Mouse (Mus musculus) MEL (cell line): Measurements from ENCODE around the gene Mapre3. TPM values are rescaled to one million over a fixed set of nuclear protein-coding genes. Genes with fewer than 3 reads are reported as not detected.

Source experiments
- DNase-seq: peaks from one replicate; pipeline ENCODE4 v3.0.0; 2011; ENCODE audit warnings: low read depth, low spot score
- H3K27ac ChIP-seq: 2 replicates; pipeline ENCODE4 v1.5.1; 2012; ENCODE audit warnings: low read depth, mild to moderate bottlenecking, control low read depth, low read length, moderate library complexity; ENCODE audit not compliant: control insufficient read depth
- H3K27me3 ChIP-seq, 2 experiments: fragments of 150-350 bp in 1 of 2; sonication (generic) in 1 of 2; 2 replicates each; pipeline ENCODE4 v1.6.1; 2012; ENCODE audit warnings: low read length in 2 of 2, mild to moderate bottlenecking in 2 of 2, improper control_type of control experiment in 1 of 2, moderate library complexity in 1 of 2; ENCODE audit not compliant: insufficient read depth in 2 of 2, control insufficient read depth in 1 of 2
- H3K36me3 ChIP-seq, 2 experiments: 2 replicates each; pipeline ENCODE4 v1.6.1; 2012 to 2014; ENCODE audit warnings: low read length in 2 of 2, improper control_type of control experiment in 1 of 2, inconsistent platforms in 1 of 2, mild to moderate bottlenecking in 1 of 2; ENCODE audit not compliant: insufficient read depth in 2 of 2, control insufficient read depth in 1 of 2
- H3K4me1 ChIP-seq, 2 experiments: fragments of 150-350 bp in 1 of 2; sonication (generic) in 1 of 2; 2 replicates each; pipeline ENCODE4 v1.6.1; 2012; ENCODE audit warnings: low read length in 2 of 2, improper control_type of control experiment in 1 of 2, mild to moderate bottlenecking in 1 of 2; ENCODE audit not compliant: insufficient read depth in 2 of 2, control insufficient read depth in 1 of 2
- H3K4me3 ChIP-seq, 2 experiments: fragments of 150-350 bp in 1 of 2; sonication (generic) in 1 of 2; 2 replicates each; pipeline ENCODE4 v1.5.1; 2012; ENCODE audit warnings: low read depth in 2 of 2, low read length in 2 of 2, mild to moderate bottlenecking in 2 of 2, moderate library complexity in 2 of 2, control low read depth in 1 of 2, improper control_type of control experiment in 1 of 2; ENCODE audit not compliant: control insufficient read depth in 1 of 2, insufficient read depth in 1 of 2
- H3K79me2 ChIP-seq: 2 replicates; pipeline ENCODE4 v1.6.1; 2012; ENCODE audit warnings: mild to moderate bottlenecking, low read length, moderate library complexity; ENCODE audit not compliant: control insufficient read depth, poor library complexity, insufficient read depth
- H3K9ac ChIP-seq: 2 replicates; pipeline ENCODE4 v1.6.1; 2012; ENCODE audit warnings: low read depth, mild to moderate bottlenecking, control low read depth, low read length, moderate library complexity; ENCODE audit not compliant: control insufficient read depth, poor library complexity, severe bottlenecking
- H3K9me3 ChIP-seq: fragments of 150-350 bp; sonication (generic); replicated peaks from 2 replicates; pipeline ENCODE4 v1.6.1; 2012; ENCODE audit warnings: mild to moderate bottlenecking, low read length, improper control_type of control experiment, moderate library complexity; ENCODE audit not compliant: insufficient read depth
- BHLHE40 ChIP-seq: IDR thresholded peaks from 2 replicates; pipeline ENCODE4 v1.6.1; 2012; ENCODE audit warnings: low read depth, mild to moderate bottlenecking, inconsistent platforms, low read length, improper control_type of control experiment, borderline replicate concordance
- CHD1 ChIP-seq: IDR thresholded peaks from 2 replicates; pipeline ENCODE4 v1.6.1; 2012; ENCODE audit warnings: low read depth, mild to moderate bottlenecking, inconsistent platforms, low read length, improper control_type of control experiment
- ELF1 ChIP-seq: IDR thresholded peaks from 2 replicates; pipeline ENCODE4 v1.6.1; 2014; ENCODE audit warnings: low read depth, mild to moderate bottlenecking, inconsistent platforms, low read length, improper control_type of control experiment, moderate library complexity
- EP300 ChIP-seq, 2 experiments: IDR thresholded peaks; 2 replicates each; pipeline ENCODE4 v1.6.1; 2011; ENCODE audit warnings: improper control_type of control experiment in 2 of 2, low read length in 2 of 2, low read depth in 1 of 2, mild to moderate bottlenecking in 1 of 2
- ETS1 ChIP-seq: IDR thresholded peaks from 2 replicates; pipeline ENCODE4 v1.6.1; 2012; ENCODE audit warnings: low read depth, mild to moderate bottlenecking, inconsistent platforms, low read length, improper control_type of control experiment, moderate library complexity
- GABPA ChIP-seq: IDR thresholded peaks from 2 replicates; pipeline ENCODE4 v1.6.1; 2012; ENCODE audit warnings: low read depth, mild to moderate bottlenecking, inconsistent platforms, low read length, improper control_type of control experiment, moderate library complexity
- GATA1 ChIP-seq: IDR thresholded peaks from 2 replicates; pipeline ENCODE4 v1.6.1; 2011; ENCODE audit warnings: low read depth, low read length, improper control_type of control experiment
- HCFC1 ChIP-seq: IDR thresholded peaks from 2 replicates; pipeline ENCODE4 v1.6.1; 2012; ENCODE audit warnings: low read depth, mild to moderate bottlenecking, inconsistent platforms, low read length, improper control_type of control experiment, moderate library complexity
- MAX ChIP-seq: IDR thresholded peaks from 2 replicates; pipeline ENCODE4 v1.6.1; 2011; ENCODE audit warnings: low read length, improper control_type of control experiment
- MEF2A ChIP-seq: IDR thresholded peaks from 2 replicates; pipeline ENCODE4 v1.6.1; 2014; ENCODE audit warnings: low read depth, mild to moderate bottlenecking, inconsistent platforms, low read length, improper control_type of control experiment; ENCODE audit not compliant: poor library complexity, insufficient replicate concordance, severe bottlenecking; ENCODE audit errors: extremely low read depth
- MXI1 ChIP-seq: IDR thresholded peaks from 2 replicates; pipeline ENCODE4 v1.6.1; 2011; ENCODE audit warnings: mild to moderate bottlenecking, low read depth, low read length, improper control_type of control experiment
- MYB ChIP-seq: IDR thresholded peaks from 2 replicates; pipeline ENCODE4 v1.6.1; 2011; ENCODE audit warnings: mild to moderate bottlenecking, low read depth, low read length, improper control_type of control experiment
- MYC ChIP-seq: IDR thresholded peaks from 2 replicates; pipeline ENCODE4 v1.6.1; 2011; ENCODE audit warnings: low read depth, mild to moderate bottlenecking, low read length, improper control_type of control experiment, moderate library complexity
- POLR2A ChIP-seq, 2 experiments: IDR thresholded peaks; 2 replicates each; pipeline ENCODE4 v1.6.1; 2011 to 2012; ENCODE audit warnings: low read length in 2 of 2, mild to moderate bottlenecking in 2 of 2, control low read depth in 1 of 2, improper control_type of control experiment in 1 of 2, low read depth in 1 of 2, moderate library complexity in 1 of 2; ENCODE audit not compliant: control insufficient read depth in 1 of 2, insufficient read depth in 1 of 2, poor library complexity in 1 of 2
- POLR2AphosphoS5 ChIP-seq: IDR thresholded peaks from 2 replicates; pipeline ENCODE4 v1.6.1; 2012; ENCODE audit warnings: low read depth, borderline replicate concordance, mild to moderate bottlenecking, inconsistent platforms, low read length, moderate library complexity, mixed read lengths
- RCOR1 ChIP-seq: IDR thresholded peaks from 2 replicates; pipeline ENCODE4 v1.6.1; 2012; ENCODE audit warnings: low read depth, mild to moderate bottlenecking, inconsistent platforms, low read length, improper control_type of control experiment
- SMC3 ChIP-seq: IDR thresholded peaks from 2 replicates; pipeline ENCODE4 v1.6.1; 2011; ENCODE audit warnings: low read depth, low read length, improper control_type of control experiment
- TBP ChIP-seq: IDR thresholded peaks from 2 replicates; pipeline ENCODE4 v1.8.0; 2011; ENCODE audit warnings: low read depth, low read length, improper control_type of control experiment
- ZC3H11A ChIP-seq: IDR thresholded peaks from 2 replicates; pipeline ENCODE4 v1.6.1; 2012; ENCODE audit warnings: low read depth, mild to moderate bottlenecking, inconsistent platforms, low read length, improper control_type of control experiment
- ZKSCAN1 ChIP-seq: IDR thresholded peaks from 2 replicates; pipeline ENCODE4 v1.6.1; 2012; ENCODE audit warnings: low read depth, mild to moderate bottlenecking, inconsistent platforms, low read length, improper control_type of control experiment, moderate library complexity
- ZMIZ1 ChIP-seq: IDR thresholded peaks from 2 replicates; pipeline ENCODE4 v1.6.1; 2012; ENCODE audit warnings: low read depth, mild to moderate bottlenecking, inconsistent platforms, low read length, improper control_type of control experiment, moderate library complexity
- polyA plus RNA-seq, 2 experiments: library from polyadenylated mRNA; stranded (reverse) in 1 of 2; unstranded in 1 of 2; fragments of >175 nt in 1 of 2; fragments of >200 nt in 1 of 2; gene quantifications; 2 replicates each; pipeline versions ENCODE4 v1.2.1 to v1.2.4; 2012; ENCODE audit warnings: low replicate concordance in 2 of 2, low read depth in 1 of 2; ENCODE audit not compliant: insufficient read length in 2 of 2, insufficient read depth in 1 of 2, missing spikeins in 1 of 2
- total RNA-seq: library from RNA; depleted of rRNA; stranded (reverse); fragments of 300-350 nt; gene quantifications from 2 replicates; pipeline ENCODE4 v1.2.3, GENCODE M21; 2012

Mapre3 gene
- total and polyA plus RNA-seq, 3 experiments, result 0.04 to 0.81 TPM; not detected in 1

DNA sequence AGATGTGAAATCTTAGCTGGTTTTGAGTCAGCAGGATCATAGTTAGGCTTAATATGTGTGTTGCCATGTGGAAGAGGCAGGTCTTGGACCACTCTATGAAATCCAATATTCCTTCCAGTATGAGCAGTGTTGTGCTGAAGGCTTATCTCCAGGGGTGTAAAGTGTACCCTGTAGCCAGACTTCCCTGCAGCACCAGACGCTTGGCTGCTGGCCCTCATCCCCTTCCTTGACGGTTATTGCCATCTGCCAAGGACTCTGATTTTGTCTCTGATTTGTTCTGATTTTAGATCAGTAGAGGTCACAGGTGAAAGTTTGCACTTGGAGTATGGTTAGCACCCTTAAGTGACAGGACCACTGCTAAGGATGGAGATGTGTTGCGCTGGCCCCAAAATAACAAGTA lies 8.7 kb downstream of the Mapre3 start:
- Histone ChIP-seq H3K9me3 (no peaks in the 10 kb centered on the region), H3K27ac (no peak overlapping the region), H3K79me2 (no peaks in the 10 kb centered on the region), H3K27me3 (peaks cover 13 to 27% of the 10 kb centered on the region in 2 experiments), H3K36me3 (no peaks in the 10 kb centered on the region), H3K9ac (no peak overlapping the region), H3K4me1 (no peaks in the 10 kb centered on the region), H3K4me3 (no peak overlapping the region)
- no peak for DNase-seq
- TF ChIP-seq POLR2AphosphoS5 (no peak), MYB (no peak), MXI1 (no peak), ZC3H11A (no peak), SMC3 (no peak), GABPA (no peak), EP300 (IDR thresholded peaks at IDR 0.05; ENCODE audit: low read depth in 1 of 2, low read length in 2 of 2) (no peak), HCFC1 (no peak), TBP (no peak), GATA1 (no peak), BHLHE40 (no peak), ELF1 (no peak), POLR2A (IDR thresholded peaks at IDR 0.05; ENCODE audit: control insufficient read depth in 1 of 2, insufficient read depth in 1 of 2, low read depth in 1 of 2, low read length in 2 of 2, poor library complexity in 1 of 2) (no peak), MYC (no peak), ETS1 (no peak), RCOR1 (no peak), MEF2A (no peak), ZKSCAN1 (no peak), CHD1 (no peak)
- TF ChIP-seq, all 39 proteins: peak for 0

GRCm38 (mm10) chr5:30824124-30824988 lies 9.9 kb downstream of the Mapre3 start:
- H3K27ac ChIP-seq, result no peak overlapping the region
- no peak overlapping the region for H3K4me3 ChIP-seq
- no peak overlapping the region for H3K9ac ChIP-seq
- no peaks in the 10 kb centered on the region for H3K79me2 ChIP-seq
- TF ChIP-seq BHLHE40 (no peak), ZKSCAN1 (no peak), POLR2AphosphoS5 (no peak), MAX (no peak), ZMIZ1 (no peak)
- no peaks in the 10 kb centered on the region for H3K36me3 ChIP-seq
- DNase-seq, result no peak
- H3K27me3 ChIP-seq, result peaks cover 10 to 25% of the 10 kb centered on the region in 2 experiments
- H3K4me1 ChIP-seq, result no peaks in the 10 kb centered on the region
- H3K9me3 ChIP-seq, result no peaks in the 10 kb centered on the region
